In the genomic region with DNA sequence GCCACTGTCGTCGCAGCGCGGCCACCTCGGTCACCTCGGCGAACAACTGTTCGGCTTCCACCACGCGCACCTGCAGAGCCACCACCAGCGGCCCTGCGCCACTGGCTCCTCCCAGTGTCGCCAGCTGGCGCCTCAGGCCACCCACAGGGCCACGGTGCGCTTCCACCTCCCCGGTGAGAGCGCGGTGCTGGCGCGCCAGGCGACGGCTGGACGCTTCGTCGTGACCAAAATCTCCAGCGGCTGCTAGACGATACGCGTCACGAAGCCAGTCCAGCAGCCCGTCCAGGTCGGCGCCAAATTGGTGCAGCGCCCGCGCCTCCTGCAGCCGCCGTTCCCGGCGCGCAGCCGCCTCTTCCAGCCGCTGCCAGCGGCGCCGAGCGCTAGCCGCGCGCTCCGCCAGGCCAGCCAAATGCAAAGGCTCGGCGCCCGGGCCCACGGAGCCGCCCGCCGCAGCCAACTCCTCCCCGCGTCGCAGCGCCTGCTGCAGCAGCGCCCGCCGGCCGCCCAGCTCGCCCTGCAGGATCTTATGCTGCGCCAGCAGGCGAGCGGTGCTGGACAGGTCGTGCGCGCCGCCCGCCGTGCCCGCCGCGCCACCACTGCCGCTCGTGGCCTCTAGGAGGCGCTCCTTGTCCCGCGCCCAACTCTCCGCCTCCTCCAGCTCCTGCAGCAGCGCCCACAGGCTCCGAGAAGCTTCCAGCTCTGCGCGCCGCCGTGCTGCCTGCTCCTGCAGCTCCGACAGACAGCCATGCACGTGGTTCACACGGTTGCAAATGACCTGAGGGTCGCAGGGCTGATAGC, we compare ENCODE assay signal across 8 mouse cellular contexts. TPM values are rescaled to one million over a fixed set of nuclear protein-coding genes. Genes with fewer than 3 reads are reported as not detected.
DNase-seq lines count a peak whose midpoint lies in the region; ATAC-seq and TF ChIP-seq lines count a peak whose summit lies in the region.

No protein-coding gene starts in this region.

- DNase-seq in left cerebral cortex, adult 2 months (ENCODE audit: extremely low spot score in 1 of 2, low spot score in 2 of 2): peak; percentile 52 to 72
- no peak for DNase-seq in left cerebral cortex, adult 9 months (ENCODE audit: low spot score in 2 of 2)
- peak; percentile 23 for DNase-seq in heart, adult 8-10 months (ENCODE audit: low spot score)
- peak; percentile 77 for DNase-seq in kidney, adult 18-20 months
- DNase-seq in liver: peak; percentile 69
- DNase-seq in spleen, postnatal 36 days (ENCODE audit: low spot score in 2 of 2): peak; percentile 28 to 41

- TF ChIP-seq CTCF in left cerebral cortex, adult 2 months (IDR thresholded peaks at IDR 0.05): peak; percentile 71

- intact Hi-C loops in left cerebral cortex, adult 2 months (cut with DNase I): no loop called here

- H3K27ac ChIP-seq in left cerebral cortex, adult 2 months: no peak overlapping the region
- H3K27ac ChIP-seq in embryonic facial prominence, embryonic 13.5 days: no peak overlapping the region
- H3K27ac ChIP-seq in midbrain, embryonic 16.5 days (ENCODE audit: low read length): no peak overlapping the region

- H3K4me2 ChIP-seq in embryonic facial prominence, embryonic 13.5 days: peak overlapping the region; percentile 88
- peak overlapping the region; percentile 49 for H3K4me2 ChIP-seq in midbrain, embryonic 16.5 days (ENCODE audit: low read length)

- peak overlapping the region; percentile 65 for H3K9ac ChIP-seq in embryonic facial prominence, embryonic 13.5 days
- peak overlapping the region; percentile 10; the same call in 1 of the 2 replicates for H3K9ac ChIP-seq in midbrain, embryonic 16.5 days (ENCODE audit: low read depth, low read length)

- WGBS in embryonic facial prominence, embryonic 13.5 days: under 1% methylated on average over 96 of the region's 96 CpGs
- 3% methylated on average over 86 of the region's 96 CpGs for WGBS in midbrain, embryonic 16.5 days

- no peaks in the 10 kb centered on the region for H3K36me3 ChIP-seq in embryonic facial prominence, embryonic 13.5 days
- H3K36me3 ChIP-seq in midbrain, embryonic 16.5 days (ENCODE audit: control insufficient read depth, insufficient read depth, low read length): peaks cover 8% of the 10 kb centered on the region

- peaks cover 24% of the 10 kb centered on the region for H3K4me1 ChIP-seq in embryonic facial prominence, embryonic 13.5 days
- H3K4me1 ChIP-seq in midbrain, embryonic 16.5 days (ENCODE audit: control insufficient read depth, insufficient read depth, low read length): no peaks in the 10 kb centered on the region; the same call in 1 of the 2 replicates

- ATAC-seq in embryonic facial prominence, embryonic 13.5 days (ENCODE audit: insufficient number of reproducible peaks, insufficient read depth, low FRiP score, low TSS enrichment, low read depth): peak; percentile 66; the same call in 1 of the 2 replicates
- ATAC-seq in midbrain, embryonic 16.5 days: peak; percentile 64

- peaks cover 4% of the 10 kb centered on the region; the same call in 1 of the 2 replicates for H3K9me3 ChIP-seq in embryonic facial prominence, embryonic 13.5 days
- no peaks in the 10 kb centered on the region for H3K9me3 ChIP-seq in midbrain, embryonic 16.5 days (replicated peaks; ENCODE audit: control insufficient read depth, low read length, poor library complexity, severe bottlenecking)

- peak overlapping the region; percentile 14; the same call in 1 of the 2 replicates for H3K4me3 ChIP-seq in left cerebral cortex, adult 2 months
- peak overlapping the region; percentile 54 for H3K4me3 ChIP-seq in embryonic facial prominence, embryonic 13.5 days
- H3K4me3 ChIP-seq in midbrain, embryonic 16.5 days (ENCODE audit: low read depth, low read length): peak overlapping the region; percentile 32

- peaks cover 72% of the 10 kb centered on the region for H3K27me3 ChIP-seq in embryonic facial prominence, embryonic 13.5 days
- H3K27me3 ChIP-seq in midbrain, embryonic 16.5 days (ENCODE audit: control insufficient read depth, insufficient read depth, low read depth, low read length): peaks cover 63% of the 10 kb centered on the region

RNA-seq across cellular contexts. Expression of gene Sptbn4, which starts 38.9 kb away (rescaled TPM):
- 100 to 1,000 TPM; 153 to 162 TPM for total RNA-seq in left cerebral cortex, adult 2 months (2021)
- polyA plus RNA-seq in embryonic facial prominence, embryonic 13.5 days (2015; fragmentation: Nextera tagmentation; extraction: Ambion mirVana): 0.56 and 0.73 TPM in 2 replicates
- under 1 TPM; 0.22 to 0.49 (median 0.30) TPM for total RNA-seq in heart, adult 8-10 months (2022)
- polyA plus RNA-seq in midbrain, embryonic 16.5 days (2015; fragmentation: Nextera tagmentation; extraction: Ambion mirVana): 3.1 and 4.4 TPM in 2 replicates

RNA-seq across cellular contexts. Expression of gene Blvrb, which starts 39.2 kb away (rescaled TPM):
- total RNA-seq in left cerebral cortex, adult 2 months (2021): 10 to 100 TPM; 18.1 to 18.3 TPM
- 46.1 and 52.9 TPM in 2 replicates for polyA plus RNA-seq in embryonic facial prominence, embryonic 13.5 days (2015; fragmentation: Nextera tagmentation; extraction: Ambion mirVana)
- 10 to 100 TPM; 27.7 to 29.2 (median 29.0) TPM for total RNA-seq in heart, adult 8-10 months (2022)
- polyA plus RNA-seq in midbrain, embryonic 16.5 days (2015; fragmentation: Nextera tagmentation; extraction: Ambion mirVana): 13.2 and 15.1 TPM in 2 replicates

RNA-seq across cellular contexts. Expression of gene Gm20479, which starts 51.4 kb away (rescaled TPM):
- not detected for total RNA-seq in left cerebral cortex, adult 2 months (2021)
- not detected in 2 replicates for polyA plus RNA-seq in embryonic facial prominence, embryonic 13.5 days (2015; fragmentation: Nextera tagmentation; extraction: Ambion mirVana)
- not detected for total RNA-seq in heart, adult 8-10 months (2022)
- not detected in 2 replicates for polyA plus RNA-seq in midbrain, embryonic 16.5 days (2015; fragmentation: Nextera tagmentation; extraction: Ambion mirVana)

RNA-seq across cellular contexts. Expression of gene Shkbp1, which starts 52.8 kb away (rescaled TPM):
- total RNA-seq in left cerebral cortex, adult 2 months (2021): 10 to 100 TPM; 23.2 to 40.3 TPM
- 61.5 and 70.6 TPM in 2 replicates for polyA plus RNA-seq in embryonic facial prominence, embryonic 13.5 days (2015; fragmentation: Nextera tagmentation; extraction: Ambion mirVana)
- 1 to 10 TPM; 4.8 to 8.0 (median 6.0) TPM for total RNA-seq in heart, adult 8-10 months (2022)
- 47.4 and 55.1 TPM in 2 replicates for polyA plus RNA-seq in midbrain, embryonic 16.5 days (2015; fragmentation: Nextera tagmentation; extraction: Ambion mirVana)

Comparison
In these comparisons a context has a peak if more than half of its experiments do, and no peak if none do; other contexts are left out.
1. DNase-seq: peak in left cerebral cortex, adult 2 months (2 of 2), heart, adult 8-10 months (single experiment), kidney, adult 18-20 months (single experiment), liver (single experiment) and spleen, postnatal 36 days (2 of 2); none in left cerebral cortex, adult 9 months (0 of 2).
2. RNA of gene Sptbn4, which starts 38.9 kb away (total RNA-seq): 153 to 162 TPM in left cerebral cortex, adult 2 months; 0.22 to 0.49 TPM in heart, adult 8-10 months; every median in the first group is over 100 times any median in the second.
3. Peak in every context shown above with its lines, with median percentiles within 50 percentile points of each other: H3K4me3 ChIP-seq.